Mouse (Mus musculus): ENCODE measurements around the gene Kif19a. TPM values are rescaled to one million over a fixed set of nuclear protein-coding genes. Genes with fewer than 3 reads are reported as not detected.

The Kif19a gene
- polyA plus RNA-seq, 1 experiment = 5.1 TPM

DNA sequence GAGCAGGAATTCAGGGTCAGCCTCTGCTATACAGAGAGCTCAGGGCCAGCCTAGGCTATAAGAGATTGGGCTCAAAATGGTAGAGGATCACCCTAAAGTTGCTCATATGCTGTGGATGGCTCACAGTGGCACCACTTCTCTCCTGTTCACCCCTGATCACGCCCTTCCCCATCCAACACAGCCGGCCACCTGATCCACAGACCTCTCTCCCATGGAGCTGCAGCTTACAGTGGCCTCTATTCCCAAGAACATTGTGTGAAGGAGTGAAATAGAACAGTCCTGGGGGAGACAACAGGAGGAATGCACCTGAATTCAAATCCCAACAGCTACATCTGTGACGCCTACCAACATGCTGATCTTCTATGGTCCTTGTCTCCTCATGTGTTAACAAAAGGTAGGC lies 33.4 kb downstream of the Kif19a start, which contains the start of gene Gpr142:
Gene Gpr142, plus strand, starts transcription at position 301 of the 400 bp plus-strand sequence.
- H3K4me1 ChIP-seq (ENCODE audit: control insufficient read depth, insufficient read depth, low read length) = peaks cover 46% of the 10 kb centered on the region
- no peak for DNase-seq
- H3K27me3 ChIP-seq (ENCODE audit: control insufficient read depth, insufficient read depth, low read length) = no peaks in the 10 kb centered on the region
- H3K27ac ChIP-seq (ENCODE audit: insufficient read depth, low read length) = no peak within 1 kb of the TSS
- WGBS = 100% methylated on average over 3 of the region's 3 CpGs
- TF ChIP-seq POLR2A (IDR thresholded peaks at IDR 0.05; ENCODE audit: borderline replicate concordance, insufficient read depth, low read length) (no peak), CTCF (IDR thresholded peaks at IDR 0.05; ENCODE audit: borderline replicate concordance, insufficient read depth, low read depth, low read length) (no peak)
- no peak within 1 kb of the TSS for H3K4me3 ChIP-seq (replicated peaks; ENCODE audit: insufficient read depth, low read depth, low read length)

DNA sequence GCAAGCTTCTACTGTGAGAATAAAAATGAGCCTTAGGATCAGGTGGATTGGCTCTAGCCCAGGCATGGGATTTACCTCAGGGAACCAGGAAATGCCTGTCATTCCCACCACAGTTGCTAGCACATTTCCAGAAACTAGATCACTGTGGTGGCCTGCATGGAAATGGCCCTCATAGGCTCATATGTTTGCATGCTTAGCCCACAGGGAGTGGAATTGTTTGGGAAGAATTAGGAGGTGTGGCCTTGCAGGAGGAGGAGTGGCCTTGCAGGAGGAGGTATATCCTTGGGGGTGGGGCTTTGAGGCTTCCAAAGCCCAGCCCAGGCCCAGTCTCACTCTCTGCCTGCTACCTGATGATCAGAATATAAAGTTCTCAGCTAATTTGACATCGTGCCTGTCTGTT lies 36.7 kb downstream of the Kif19a start:
- TF ChIP-seq CTCF (IDR thresholded peaks at IDR 0.05; ENCODE audit: borderline replicate concordance, insufficient read depth, low read depth, low read length) (no peak), POLR2A (IDR thresholded peaks at IDR 0.05; ENCODE audit: borderline replicate concordance, insufficient read depth, low read length) (no peak)
- Histone ChIP-seq H3K4me1 (ENCODE audit: control insufficient read depth, insufficient read depth, low read length) (peaks cover 33% of the 10 kb centered on the region), H3K27me3 (ENCODE audit: control insufficient read depth, insufficient read depth, low read length) (no peaks in the 10 kb centered on the region), H3K27ac (ENCODE audit: insufficient read depth, low read length) (no peak overlapping the region), H3K4me3 (replicated peaks; ENCODE audit: insufficient read depth, low read depth, low read length) (no peak overlapping the region)
- no peak for DNase-seq
- 95% methylated on average over 1 of the region's 1 CpGs for WGBS

DNA sequence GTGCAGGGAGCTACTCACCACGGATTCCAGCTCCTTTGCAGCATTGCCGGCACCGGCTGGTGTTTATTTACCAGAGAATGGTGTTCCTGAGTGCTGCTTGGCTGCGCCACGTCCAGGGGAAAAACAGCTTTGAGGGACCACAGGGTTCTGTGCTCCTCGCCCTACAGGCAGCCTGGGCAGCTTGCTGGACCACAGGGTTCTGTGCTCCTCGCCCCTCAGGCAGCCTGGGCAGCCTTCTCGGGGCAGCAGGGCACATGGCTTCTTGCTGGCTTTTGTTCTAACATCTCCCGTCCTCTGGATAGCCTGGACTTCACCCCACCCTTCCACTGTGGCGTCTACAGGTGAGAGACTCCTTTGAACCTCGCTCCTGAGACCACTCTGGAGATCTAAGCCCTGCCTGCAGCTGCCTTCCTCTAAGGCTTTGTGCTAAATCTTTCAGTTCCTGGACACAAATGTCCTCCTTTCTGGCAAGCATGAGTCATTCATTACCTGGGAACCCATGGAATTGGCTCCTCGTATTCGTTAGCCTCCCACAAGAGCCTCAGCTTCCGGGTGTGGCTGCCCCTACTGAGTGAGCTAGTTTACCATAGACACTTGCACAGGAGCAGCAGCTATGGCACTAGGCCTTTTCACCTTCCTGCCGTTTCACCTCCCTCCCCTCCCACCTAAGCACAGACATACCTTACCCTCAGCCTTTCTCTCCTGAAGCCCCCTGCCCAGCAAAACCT lies 37.5 kb downstream of the Kif19a start:
- peaks cover 35% of the 10 kb centered on the region for H3K4me1 ChIP-seq (ENCODE audit: control insufficient read depth, insufficient read depth, low read length)
- 19% methylated on average over 15 of the region's 15 CpGs for WGBS
- H3K4me3 ChIP-seq (replicated peaks; ENCODE audit: insufficient read depth, low read depth, low read length) = no peak overlapping the region
- peak in 1 of 2 experiments; percentile 58 for DNase-seq
- TF ChIP-seq POLR2A (IDR thresholded peaks at IDR 0.05; ENCODE audit: borderline replicate concordance, insufficient read depth, low read length) (no peak), CTCF (IDR thresholded peaks at IDR 0.05; ENCODE audit: borderline replicate concordance, insufficient read depth, low read depth, low read length) (no peak)
- H3K27ac ChIP-seq (ENCODE audit: insufficient read depth, low read length) = peak overlapping the region; percentile 36
- H3K27me3 ChIP-seq (ENCODE audit: control insufficient read depth, insufficient read depth, low read length) = no peaks in the 10 kb centered on the region

DNA sequence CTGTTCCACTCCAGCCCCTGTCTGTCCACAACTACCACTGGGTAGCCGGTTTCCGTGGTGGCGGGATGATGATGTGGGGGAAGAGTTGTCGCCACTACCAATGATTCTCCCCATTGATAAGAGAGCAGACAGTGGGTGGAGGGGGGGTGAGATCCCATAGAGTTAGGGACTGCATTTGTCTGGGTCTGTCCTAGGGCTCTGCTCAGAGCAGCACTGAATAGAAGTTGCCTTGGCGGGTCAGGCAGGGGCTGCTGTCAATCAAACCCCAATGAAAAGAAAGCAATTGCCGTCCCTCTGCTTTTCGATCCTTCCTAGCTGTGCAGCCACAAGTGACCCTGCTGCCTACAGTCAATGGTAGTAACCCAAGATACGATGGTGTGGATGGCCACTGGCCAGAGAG lies 38.8 kb downstream of the Kif19a start:
- H3K4me1 ChIP-seq (ENCODE audit: control insufficient read depth, insufficient read depth, low read length) = peaks cover 40% of the 10 kb centered on the region
- TF ChIP-seq CTCF (IDR thresholded peaks at IDR 0.05; ENCODE audit: borderline replicate concordance, insufficient read depth, low read depth, low read length) (no peak), POLR2A (IDR thresholded peaks at IDR 0.05; ENCODE audit: borderline replicate concordance, insufficient read depth, low read length) (no peak)
- no peak overlapping the region for H3K27ac ChIP-seq (ENCODE audit: insufficient read depth, low read length)
- no peak overlapping the region for H3K4me3 ChIP-seq (replicated peaks; ENCODE audit: insufficient read depth, low read depth, low read length)
- DNase-seq = no peak
- H3K27me3 ChIP-seq (ENCODE audit: control insufficient read depth, insufficient read depth, low read length) = no peaks in the 10 kb centered on the region
- WGBS = 64% methylated on average over 8 of the region's 8 CpGs

DNA sequence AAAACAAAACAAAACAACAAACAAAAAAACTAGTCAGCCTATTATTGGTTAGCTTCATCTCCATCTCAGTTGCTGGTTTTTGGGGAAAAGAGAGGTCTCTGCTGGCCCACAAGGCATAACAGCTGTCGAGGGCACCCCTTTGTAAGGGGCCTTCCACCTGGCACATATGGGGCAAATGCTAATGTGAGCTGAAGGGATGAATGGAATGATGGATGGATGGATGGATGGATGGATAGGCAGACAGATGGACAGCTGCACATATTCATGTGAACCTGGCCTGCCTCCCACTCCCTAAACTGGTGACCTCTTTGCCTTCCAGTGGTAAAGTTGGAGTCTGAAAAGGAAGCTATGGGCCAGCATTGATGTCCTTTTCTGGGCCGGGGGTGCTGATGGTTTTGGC lies 41.8 kb downstream of the Kif19a start:
- Histone ChIP-seq H3K27ac (ENCODE audit: insufficient read depth, low read length) (peak overlapping the region; percentile 83), H3K4me3 (replicated peaks; ENCODE audit: insufficient read depth, low read depth, low read length) (no peak overlapping the region), H3K4me1 (ENCODE audit: control insufficient read depth, insufficient read depth, low read length) (peaks cover 40% of the 10 kb centered on the region), H3K27me3 (ENCODE audit: control insufficient read depth, insufficient read depth, low read length) (no peaks in the 10 kb centered on the region)
- peak in 1 of 2 experiments; percentile 27 for DNase-seq
- 54% methylated on average over 2 of the region's 2 CpGs for WGBS
- TF ChIP-seq POLR2A (IDR thresholded peaks at IDR 0.05; ENCODE audit: borderline replicate concordance, insufficient read depth, low read length) (no peak), CTCF (IDR thresholded peaks at IDR 0.05; ENCODE audit: borderline replicate concordance, insufficient read depth, low read depth, low read length) (no peak)

DNA sequence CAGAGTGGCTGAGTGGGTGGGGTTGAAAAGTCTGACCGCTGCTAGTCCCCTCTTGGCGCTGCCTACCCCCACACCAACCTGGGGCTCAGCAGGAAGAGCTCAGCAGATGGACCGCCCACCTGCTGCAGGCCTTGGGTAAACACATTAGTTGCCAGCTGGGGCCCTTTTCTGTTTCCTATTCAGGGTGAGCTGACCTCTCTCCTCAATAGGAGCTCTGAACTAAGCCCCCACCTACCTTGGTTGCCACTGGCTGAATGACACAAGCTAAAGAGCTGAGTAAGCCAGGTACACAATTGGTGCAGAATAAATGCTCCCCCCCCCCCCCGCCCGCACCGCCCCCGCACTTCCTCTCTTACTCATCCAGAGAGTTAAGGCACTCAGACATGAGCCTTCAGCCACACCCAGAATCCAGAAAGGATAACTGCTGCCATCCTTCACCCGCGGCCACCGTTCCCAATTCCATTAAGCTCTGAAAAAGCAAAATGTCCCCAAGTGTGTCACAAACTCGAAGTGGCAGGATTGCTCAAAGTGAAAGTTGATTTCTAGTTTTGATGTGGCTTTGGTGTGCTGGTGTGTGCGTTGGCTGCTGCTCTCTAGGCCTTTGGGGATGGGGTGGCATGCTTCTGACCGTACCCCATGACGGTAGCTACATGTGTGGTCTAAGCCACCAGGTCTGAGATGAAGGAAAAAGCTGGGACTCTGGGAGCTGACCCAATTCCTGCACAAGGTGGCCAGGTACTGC lies 42.7 kb downstream of the Kif19a start:
- Histone ChIP-seq H3K4me1 (ENCODE audit: control insufficient read depth, insufficient read depth, low read length) (peaks cover 39% of the 10 kb centered on the region), H3K27me3 (ENCODE audit: control insufficient read depth, insufficient read depth, low read length) (no peaks in the 10 kb centered on the region), H3K27ac (ENCODE audit: insufficient read depth, low read length) (peak overlapping the region; percentile 83), H3K4me3 (replicated peaks; ENCODE audit: insufficient read depth, low read depth, low read length) (no peak overlapping the region)
- 31% methylated on average over 14 of the region's 14 CpGs for WGBS
- TF ChIP-seq POLR2A (IDR thresholded peaks at IDR 0.05; ENCODE audit: borderline replicate concordance, insufficient read depth, low read length) (no peak), CTCF (IDR thresholded peaks at IDR 0.05; ENCODE audit: borderline replicate concordance, insufficient read depth, low read depth, low read length) (no peak)
- peak; percentile 64 to 77 for DNase-seq

DNA sequence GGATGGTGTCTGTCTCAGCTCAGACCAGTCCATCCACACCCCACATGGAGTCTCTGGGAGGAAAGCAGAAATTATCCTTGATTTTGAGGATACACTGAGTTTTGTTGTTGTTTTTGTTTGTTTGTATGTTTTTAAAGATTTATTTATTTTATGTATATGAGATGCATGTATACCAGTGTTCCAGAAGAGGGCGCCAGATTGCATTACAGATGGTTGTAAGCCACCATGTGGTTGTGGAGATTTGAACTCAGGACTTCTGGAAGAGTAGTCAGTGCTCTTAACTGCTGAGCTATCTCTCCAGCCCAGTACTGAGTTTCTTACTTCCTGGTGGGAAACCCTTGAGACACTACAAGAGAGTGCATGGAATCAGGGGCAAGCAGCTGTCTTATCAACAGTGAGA lies 44.2 kb downstream of the Kif19a start:
- TF ChIP-seq POLR2A (IDR thresholded peaks at IDR 0.05; ENCODE audit: borderline replicate concordance, insufficient read depth, low read length) (no peak), CTCF (IDR thresholded peaks at IDR 0.05; ENCODE audit: borderline replicate concordance, insufficient read depth, low read depth, low read length) (0 out of 2 replicates have a peak, but pooled peaks have one; percentile 10)
- no peak for DNase-seq
- H3K27ac ChIP-seq (ENCODE audit: insufficient read depth, low read length) = no peak overlapping the region
- WGBS = 93% methylated on average over 1 of the region's 1 CpGs
- H3K27me3 ChIP-seq (ENCODE audit: control insufficient read depth, insufficient read depth, low read length) = no peaks in the 10 kb centered on the region
- H3K4me1 ChIP-seq (ENCODE audit: control insufficient read depth, insufficient read depth, low read length) = peaks cover 32% of the 10 kb centered on the region
- H3K4me3 ChIP-seq (replicated peaks; ENCODE audit: insufficient read depth, low read depth, low read length) = no peak overlapping the region

Data from cerebellum, adult 2 months (tissue).